Mouse (Mus musculus): ENCODE results near the gene Tssk4.
A peak's percentile ranks its signal among the peaks of the same experiment; 100 is the strongest.

Tssk4 gene

DNA sequence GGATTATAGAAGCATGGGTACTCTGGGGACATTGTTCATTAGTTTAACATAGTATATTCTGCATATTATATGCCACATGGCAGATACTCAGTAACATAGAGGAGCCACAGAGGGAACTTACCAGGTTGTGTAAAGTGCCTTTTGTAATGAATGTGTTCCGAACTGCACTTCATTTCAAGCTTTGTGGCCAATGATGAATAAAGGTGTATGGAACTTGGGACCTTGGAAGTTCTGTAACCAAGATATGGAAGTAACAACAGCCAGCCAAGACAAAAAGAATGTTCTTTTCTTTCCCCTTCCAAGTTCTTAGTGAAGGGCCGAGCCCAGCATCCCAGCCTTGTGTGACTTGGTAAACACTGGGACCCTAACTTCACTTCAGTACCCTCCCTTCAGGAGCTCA is at the start of gene Tssk4:
TSS of gene Tssk4 (plus strand) at position 301 of the 400 bp plus-strand sequence.
- DNase-seq = no peak

GRCm38 (mm10) chr14:55603271-55603632 is 46.7 kb upstream of the Tssk4 start, which contains the start of gene Irf9:
Gene Irf9 (plus strand): TSS chr14:55603571.
- no peak for DNase-seq

DNA sequence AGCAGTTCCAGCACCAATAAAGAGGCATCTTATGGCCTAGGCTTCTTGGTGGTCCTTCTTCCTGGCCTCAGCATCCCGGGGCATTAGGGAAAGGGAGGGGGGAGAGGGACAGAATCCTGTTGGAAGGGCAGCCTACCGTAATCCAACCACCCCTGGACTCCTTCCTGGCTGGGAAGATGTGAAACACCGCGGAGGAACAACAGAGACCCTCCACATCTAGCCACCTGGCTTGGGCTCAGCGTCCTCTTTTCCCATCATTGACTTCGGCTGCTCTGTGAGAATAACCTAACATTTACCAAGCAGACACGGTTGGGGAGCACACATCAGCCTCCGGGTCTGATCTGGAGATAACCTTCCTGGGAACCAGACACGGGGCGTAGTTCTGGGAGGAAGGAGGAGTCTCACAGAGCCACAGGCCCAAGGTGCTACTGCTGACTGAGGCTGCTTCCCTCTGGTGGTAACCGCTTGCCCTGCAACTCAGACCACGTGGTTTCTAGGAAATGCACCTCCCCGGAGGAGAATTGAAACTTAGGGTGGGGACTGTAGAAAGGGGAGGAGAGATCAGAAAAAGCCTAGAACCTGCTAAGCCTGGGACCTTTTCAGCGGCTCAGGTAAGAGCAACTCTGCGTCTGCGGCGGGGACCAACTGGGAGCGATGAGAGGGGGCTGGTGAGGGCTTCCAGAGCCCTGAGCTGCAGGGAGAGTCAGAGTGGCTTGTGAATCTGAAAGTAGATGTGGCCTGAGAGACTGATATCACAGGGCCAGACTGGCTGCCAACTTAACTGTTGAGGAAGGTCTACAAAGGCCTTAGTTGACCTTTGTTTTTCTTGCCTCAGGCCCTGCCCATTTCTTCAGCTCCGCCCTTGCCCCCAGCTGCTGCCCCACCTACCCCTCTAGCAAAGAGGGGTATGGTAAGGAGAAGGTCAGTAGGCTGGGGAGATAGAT is 46.1 kb upstream of the Tssk4 start:
- peak; percentile 97 for DNase-seq

DNA sequence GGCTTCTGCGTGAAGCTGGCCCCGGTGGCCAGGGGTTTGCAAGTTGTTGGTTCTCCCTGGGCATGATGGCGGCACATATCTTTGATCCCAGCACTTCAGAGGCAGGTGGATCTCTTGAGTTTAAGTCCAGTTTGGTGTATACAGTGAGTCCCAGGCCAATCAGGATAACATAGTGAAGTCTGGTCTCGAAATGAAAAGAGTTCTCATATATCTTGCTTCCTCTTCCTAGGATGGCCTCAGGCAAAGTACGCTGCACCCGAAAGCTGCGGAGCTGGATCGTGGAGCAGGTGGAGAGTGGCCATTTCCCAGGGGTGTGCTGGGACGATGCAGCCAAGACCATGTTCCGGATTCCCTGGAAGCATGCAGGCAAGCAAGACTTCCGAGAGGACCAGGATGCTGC is 45.2 kb upstream of the Tssk4 start:
- DNase-seq = no peak

GRCm38 (mm10) chr14:55605743-55606459 is 44.1 kb upstream of the Tssk4 start:
- DNase-seq = no peak

DNA sequence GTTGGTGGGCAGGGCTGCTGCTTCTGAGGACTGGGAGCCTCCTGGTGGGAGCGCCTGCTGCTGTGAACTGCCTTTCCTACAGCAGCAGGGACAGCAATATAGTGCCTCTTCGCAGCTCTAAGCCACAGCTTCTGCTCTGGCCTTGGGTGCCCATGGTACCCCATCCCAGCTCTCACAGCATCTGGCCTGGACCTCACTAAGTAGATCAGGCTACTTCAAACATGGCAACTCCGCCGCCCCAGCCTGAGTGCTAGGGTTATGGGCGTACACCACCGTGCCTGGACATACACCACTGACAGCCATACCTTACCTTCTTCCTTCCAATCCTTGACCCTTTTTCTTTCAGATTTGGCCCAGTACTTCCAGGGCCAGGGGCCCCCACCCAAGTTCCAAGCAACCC is 41.6 kb upstream of the Tssk4 start:
- no peak for DNase-seq

GRCm38 (mm10) chr14:55613346-55613745 is 36.6 kb upstream of the Tssk4 start:
- DNase-seq = no peak

DNA sequence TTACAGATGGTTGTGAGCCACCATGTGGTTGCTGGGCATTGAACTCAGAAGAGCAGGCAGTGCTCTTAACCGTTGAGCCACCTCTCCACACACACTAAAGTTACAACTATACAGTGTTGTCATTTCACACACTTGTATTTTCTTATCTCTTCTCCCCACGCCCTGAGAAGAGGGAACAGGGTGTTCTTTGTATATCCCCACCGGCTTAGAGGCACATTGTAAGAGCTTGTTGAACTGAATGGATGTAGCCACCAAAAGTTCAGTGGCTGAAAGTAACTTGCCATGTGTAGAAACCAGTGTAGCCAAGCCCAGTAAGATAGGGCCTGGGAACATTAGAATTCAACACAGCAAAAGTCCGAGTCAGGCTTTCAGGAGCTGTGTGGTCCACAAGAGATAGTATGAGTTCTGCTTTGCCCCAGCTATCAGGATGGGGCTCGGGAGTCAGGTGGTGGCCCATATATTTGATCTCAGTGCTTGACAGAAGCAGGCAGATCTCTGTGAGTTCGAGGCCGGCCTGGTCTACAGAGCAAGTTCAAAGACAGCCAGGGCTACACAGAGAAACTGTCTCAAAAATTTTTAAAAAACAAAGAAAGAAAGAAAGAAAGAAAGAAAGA is 35.3 kb upstream of the Tssk4 start:
- no peak for DNase-seq

- no peak for DNase-seq
These were observed 34.1 kb upstream of the Tssk4 start for GRCm38 (mm10) chr14:55615876-55616275.

DNA sequence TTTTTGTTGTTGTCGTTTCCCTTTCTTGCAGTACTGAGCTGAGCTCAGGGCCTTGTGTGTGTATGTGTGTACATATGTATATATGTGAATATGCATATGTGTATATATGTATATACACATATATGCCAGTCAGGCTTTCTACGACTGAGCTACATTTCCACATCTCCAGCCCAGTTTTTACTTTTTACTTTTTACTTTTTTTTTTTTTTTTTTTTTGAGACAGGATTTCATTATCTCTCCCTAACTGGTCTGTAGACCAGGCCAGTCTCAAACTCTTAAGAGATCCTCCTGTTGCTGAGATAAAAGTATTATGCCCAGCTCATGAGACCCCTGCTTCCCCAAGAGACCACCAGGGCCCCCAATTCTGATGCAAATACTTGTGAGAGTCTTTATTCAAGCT is 33.1 kb upstream of the Tssk4 start:
- no peak for DNase-seq

- no peak for DNase-seq
These were observed 32.2 kb upstream of the Tssk4 start, which contains the start of gene Rec8 for GRCm38 (mm10) chr14:55617822-55618221. Gene Rec8 (plus strand): TSS chr14:55618037.

GRCm38 (mm10) chr14:55618486-55619195 is 31.3 kb upstream of the Tssk4 start:
- no peak for DNase-seq

- DNase-seq = no peak
These were observed 21.7 kb upstream of the Tssk4 start for GRCm38 (mm10) chr14:55628077-55628827.

DNA sequence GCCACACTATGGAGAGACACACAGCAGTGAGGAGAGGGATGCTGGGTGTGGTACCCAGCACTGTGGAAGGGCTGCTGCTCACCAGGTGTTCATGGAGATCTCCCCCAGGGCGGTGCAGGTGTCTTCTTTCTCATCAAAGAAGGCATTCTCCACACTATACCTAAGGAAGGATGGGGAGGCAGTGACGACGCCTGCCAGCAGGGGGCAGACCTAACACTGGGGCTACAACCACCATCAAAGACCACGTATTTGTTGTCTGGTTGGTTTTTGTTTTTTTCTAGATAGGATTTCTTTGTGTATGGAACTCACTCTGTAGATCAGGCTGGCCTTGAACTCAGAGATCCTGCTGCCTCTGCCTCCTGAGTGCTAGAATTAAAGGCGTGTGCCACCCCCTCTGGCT is 20.7 kb upstream of the Tssk4 start:
- peak; percentile 82 for DNase-seq

- DNase-seq = no peak
These were observed 15.0 kb upstream of the Tssk4 start for GRCm38 (mm10) chr14:55634874-55635522.

GRCm38 (mm10) chr14:55635523-55636007 is 14.4 kb upstream of the Tssk4 start, which contains the start of gene Ipo4:
Gene Ipo4 (minus strand): TSS chr14:55635957.
- peak; percentile 87 for DNase-seq

- no peak for DNase-seq
These were observed 12.2 kb upstream of the Tssk4 start, which contains the start of gene Gm49378 for GRCm38 (mm10) chr14:55637795-55638194. Gene Gm49378 (minus strand): TSS chr14:55637895.

- no peak for DNase-seq
These were observed 9.2 kb upstream of the Tssk4 start for GRCm38 (mm10) chr14:55640816-55641215.

DNA sequence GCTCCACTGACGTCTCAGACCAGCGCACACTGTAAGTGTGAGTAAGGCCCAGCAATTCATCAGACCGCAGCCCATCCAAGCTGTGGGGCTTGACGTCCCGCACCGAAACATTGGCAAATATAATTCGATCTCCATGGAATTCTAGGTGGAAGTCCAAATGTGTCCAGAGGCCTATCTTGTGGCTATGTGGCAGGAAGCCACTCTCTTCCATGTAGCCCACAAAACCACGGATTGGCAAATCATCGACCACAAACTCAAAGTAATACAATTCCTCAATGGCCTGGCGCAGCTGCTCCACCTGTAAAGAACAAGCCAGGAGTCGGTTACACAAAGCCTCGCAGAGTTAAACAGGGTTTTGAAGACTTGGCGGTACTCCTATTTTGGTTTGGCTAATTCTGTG is 8.7 kb upstream of the Tssk4 start:
- DNase-seq = no peak

DNA sequence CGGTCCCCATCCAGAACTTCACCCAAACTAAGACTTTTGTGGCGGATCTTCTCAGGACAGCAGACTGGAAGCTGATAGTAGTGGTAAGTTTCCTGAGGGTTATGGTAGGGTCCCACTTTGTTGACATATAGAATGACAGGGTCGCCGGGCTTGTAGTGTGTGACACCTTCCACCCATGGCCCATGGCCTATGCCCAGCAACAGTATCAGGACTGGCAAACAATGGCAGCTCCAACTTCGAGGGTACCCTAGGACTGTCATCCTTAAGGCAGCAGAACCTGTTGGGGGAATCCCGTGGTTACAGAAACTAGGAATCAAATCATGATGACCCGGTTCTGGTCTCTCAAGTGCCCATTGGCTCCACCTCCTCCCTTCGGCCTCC is 7.3 kb upstream of the Tssk4 start:
- no peak for DNase-seq

Measured in thymus, postnatal 25 days (tissue).